Mouse (Mus musculus) cerebellum, adult 2 months (tissue): ENCODE measurements around the gene Ypel5.

ENCODE experiments used
- CTCF ChIP-seq: fragments of 200-500 bp; IDR thresholded peaks from 2 replicates; pipeline ENCODE4 v1.5.1; 2011; ENCODE audit warnings: low read depth, mild to moderate bottlenecking, control low read depth, low read length, moderate library complexity, borderline replicate concordance; ENCODE audit not compliant: insufficient read depth
- POLR2A ChIP-seq: fragments of 200-500 bp; IDR thresholded peaks from 2 replicates; pipeline ENCODE4 v1.6.1; 2011; ENCODE audit warnings: low read length, control low read depth, borderline replicate concordance; ENCODE audit not compliant: insufficient read depth

- TF ChIP-seq CTCF (no peak), POLR2A (no peak)
Measured at GRCm38 (mm10) chr17:72821923-72822322, 14.3 kb upstream of the Ypel5 start.
